Mouse (Mus musculus) left cerebral cortex, adult 8-10 months (tissue): ENCODE measurements around the gene Opn4. TPM values are rescaled to one million over a fixed set of nuclear protein-coding genes. Genes with fewer than 3 reads are reported as not detected.

ENCODE experiments used
- DNase-seq, 2 experiments: peaks; one replicate each; pipeline ENCODE4 v3.0.0; 2022; ENCODE audit warnings: low spot score in 2 of 2
- total RNA-seq, 4 experiments: library from RNA; stranded (reverse); gene quantifications; 2 replicates each; pipeline ENCODE4 v1.2.4; 2022

Gene Opn4
- total RNA-seq = not detected

DNA sequence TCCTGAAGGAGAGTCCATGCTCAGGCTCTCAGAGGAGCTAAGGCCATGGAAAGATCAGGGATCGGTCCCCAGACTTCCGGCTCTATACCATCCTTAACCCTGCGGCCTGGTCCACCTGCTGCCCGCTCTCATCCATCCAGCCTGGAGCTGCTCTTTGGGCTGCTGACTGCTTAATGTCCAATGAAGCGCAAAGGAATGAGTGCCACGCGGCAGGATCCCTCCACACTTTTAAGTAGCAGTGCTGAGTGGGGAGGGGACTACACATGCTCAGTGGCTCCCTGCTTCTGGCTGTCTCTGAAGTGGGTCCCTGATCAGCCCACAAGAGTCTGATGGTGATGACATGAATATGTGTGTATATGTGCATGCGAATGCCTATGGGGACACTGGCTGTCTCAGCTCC, at the start of gene Opn4:
Gene Opn4, minus strand, starts transcription at position 202 of the 400 bp plus-strand sequence.
- no peak for DNase-seq

- DNase-seq = no peak
Measured at GRCm38 (mm10) chr14:34647870-34648475, 48.0 kb upstream of the Opn4 start.

GRCm38 (mm10) chr14:34644140-34644539, 44.2 kb upstream of the Opn4 start:
- DNase-seq = no peak

- DNase-seq = no peak
Measured at GRCm38 (mm10) chr14:34635721-34636120, 35.8 kb upstream of the Opn4 start.

- DNase-seq = no peak
Measured at GRCm38 (mm10) chr14:34635192-34635591, 35.2 kb upstream of the Opn4 start.

DNA sequence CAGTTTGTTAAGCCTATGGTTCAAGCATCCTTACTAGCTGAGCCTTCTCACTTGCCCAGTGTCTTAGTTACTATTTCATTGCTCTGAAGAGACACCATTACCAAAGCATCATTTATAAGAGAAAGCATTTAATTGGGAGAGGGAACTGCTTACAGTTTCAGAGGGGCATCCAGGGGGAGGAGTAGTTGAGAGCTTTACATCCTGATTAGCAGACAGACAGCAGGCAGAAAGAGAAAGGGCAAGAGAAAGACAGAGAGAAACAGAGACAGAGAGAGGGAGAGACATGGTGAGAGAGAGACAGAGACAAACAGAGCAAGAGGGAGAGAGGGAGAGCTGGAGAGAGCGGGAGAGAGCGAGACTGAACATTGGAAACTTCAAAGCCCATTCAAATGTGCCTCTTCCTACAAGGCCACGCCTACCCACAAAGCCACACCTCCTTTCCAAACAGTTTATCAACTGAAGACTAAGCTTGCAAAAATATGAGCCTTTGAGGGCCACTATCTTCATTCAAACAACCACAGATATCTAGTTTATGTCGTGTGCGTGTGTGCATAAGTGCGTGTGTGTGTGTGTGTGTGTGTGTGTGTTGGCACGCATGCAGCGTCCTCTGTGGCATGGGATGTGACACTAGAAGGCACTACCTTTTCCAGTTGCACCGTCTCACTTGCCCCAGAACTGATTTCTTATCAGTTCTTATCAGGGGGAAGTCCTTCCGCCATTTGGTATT, 32.9 kb upstream of the Opn4 start:
- no peak for DNase-seq

DNA sequence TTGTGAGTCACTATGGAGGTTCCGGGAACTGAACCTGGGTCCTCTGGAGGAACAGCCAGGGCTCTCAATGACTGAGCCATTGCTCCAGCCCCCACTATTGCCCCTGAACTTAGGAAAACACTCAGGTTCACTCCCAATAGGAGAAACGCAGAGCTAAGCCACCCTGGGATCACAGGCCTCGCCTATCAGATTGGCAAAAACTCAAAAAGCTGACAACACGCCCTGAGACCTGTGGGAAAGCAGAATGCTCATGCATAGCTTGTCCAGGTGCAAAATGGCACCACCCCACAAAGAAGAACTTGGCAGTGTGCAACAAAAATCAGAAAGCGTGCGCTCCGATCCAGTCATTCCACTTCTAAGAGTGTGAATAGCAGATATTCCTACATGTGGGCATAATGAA, 26.9 kb upstream of the Opn4 start:
- DNase-seq = no peak

DNA sequence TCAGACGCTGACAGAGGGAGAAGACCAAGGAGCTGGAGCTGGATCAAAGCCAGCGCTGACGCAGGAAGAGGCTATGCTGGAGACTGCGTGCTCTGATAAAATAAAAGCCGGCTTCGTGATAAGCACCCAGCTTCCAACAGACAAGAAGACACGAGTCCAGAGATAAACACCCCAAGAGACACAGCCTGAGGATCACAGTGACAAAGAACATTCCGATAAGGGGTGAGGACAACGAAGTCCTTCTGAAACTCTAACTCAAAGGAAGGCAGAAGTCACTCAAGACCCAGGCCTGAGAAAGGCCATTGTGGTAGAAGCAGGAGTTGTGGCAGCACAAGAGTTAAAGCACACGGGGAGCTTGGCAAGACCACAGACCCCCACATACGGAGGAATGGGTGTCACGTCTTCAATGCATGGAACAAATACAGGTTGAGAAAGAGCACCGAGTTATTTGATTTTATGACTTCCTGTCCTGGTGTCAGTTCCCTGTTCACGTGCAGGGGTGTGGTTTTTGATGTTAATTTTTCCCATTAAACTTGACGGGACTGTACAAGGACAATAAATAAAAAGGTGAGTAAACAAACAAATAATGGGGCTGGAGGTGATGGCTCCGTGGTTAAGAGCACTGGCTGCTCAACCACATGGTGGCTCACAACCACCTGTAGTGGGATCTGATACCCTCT, 23.7 kb upstream of the Opn4 start:
- DNase-seq = no peak

- DNase-seq = no peak
Measured at GRCm38 (mm10) chr14:34623074-34623473, 23.1 kb upstream of the Opn4 start.

GRCm38 (mm10) chr14:34620611-34621376, 20.9 kb upstream of the Opn4 start:
- no peak for DNase-seq

GRCm38 (mm10) chr14:34618808-34619207, 18.9 kb upstream of the Opn4 start:
- DNase-seq = no peak

DNA sequence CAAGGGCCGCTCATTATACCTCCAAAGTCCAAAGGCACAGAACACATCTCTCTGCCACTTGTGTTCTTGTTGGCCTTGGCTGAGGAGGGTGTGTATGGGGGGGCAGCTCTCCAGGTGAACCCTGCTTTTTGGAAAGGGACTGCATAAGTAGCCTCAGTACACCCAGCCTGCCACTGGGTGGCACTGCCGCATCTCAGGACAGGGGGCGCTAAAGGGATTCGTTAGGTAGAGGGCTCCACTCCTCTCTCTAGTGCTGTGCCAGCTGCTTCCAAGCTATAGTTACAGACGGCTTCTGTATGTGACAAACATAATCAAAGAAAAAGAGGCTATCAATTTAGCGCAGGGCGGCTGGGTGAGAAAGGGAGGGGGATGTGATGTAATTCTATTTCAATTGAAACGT, 16.9 kb upstream of the Opn4 start:
- DNase-seq = peak; percentile 57 to 79

DNA sequence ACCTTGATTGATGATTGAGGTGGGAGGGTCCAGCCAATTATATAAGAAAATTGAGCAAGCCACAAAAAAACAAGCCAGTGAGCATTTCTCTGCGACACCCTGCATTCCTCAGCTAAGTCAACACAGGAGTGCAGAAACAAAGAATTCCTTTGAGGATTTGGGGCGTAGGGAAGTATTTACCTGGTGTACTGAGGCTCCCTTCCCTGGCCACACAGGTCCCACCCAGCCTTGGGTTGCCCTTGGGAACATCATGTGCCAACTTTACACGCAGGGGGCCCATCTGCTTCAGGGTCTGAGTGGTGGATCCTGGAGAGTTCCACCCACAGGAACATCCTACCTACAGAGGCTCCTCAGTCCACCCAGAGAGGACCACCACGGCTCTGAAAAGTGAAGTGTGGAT, 15.7 kb upstream of the Opn4 start:
- no peak for DNase-seq

DNA sequence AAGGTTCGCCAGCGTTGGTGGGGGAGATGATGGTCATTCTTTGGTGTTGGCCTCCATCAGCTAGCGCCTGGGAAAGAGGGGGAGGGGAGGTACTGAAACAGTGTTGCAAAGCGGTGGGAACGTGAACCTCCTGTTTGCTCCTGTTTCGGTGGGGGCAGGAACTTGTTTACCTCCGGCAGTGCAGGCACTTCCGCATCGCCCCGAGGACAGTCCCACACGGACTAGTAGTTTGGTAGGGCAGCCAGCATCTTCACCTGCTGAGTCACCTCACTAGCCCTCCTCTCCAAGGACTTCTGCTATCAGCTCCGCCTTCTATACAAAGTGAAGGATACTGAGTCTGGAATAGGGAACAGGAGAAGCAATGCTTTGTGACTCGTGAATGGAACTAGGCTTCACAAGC, 15.1 kb upstream of the Opn4 start:
- DNase-seq = no peak

DNA sequence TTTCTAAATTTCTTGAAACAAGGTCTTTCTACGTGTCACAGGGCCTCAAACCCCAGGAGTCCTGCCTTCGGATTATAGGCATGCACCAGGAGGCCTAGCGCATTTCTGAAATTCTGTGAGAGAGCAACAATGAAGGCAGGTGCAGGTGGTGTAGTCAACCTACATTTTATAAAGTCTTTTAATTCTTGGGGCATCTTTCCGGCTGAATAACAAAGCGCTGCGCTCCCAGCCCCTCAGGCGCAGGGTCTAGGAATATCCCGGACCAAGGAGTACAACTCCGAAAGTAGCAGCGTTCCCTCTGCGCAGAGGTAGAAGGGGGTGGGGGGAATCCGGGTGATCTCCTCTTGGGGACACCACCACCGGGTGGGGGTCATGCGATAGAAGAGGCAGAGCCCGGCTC, 14.6 kb upstream of the Opn4 start:
- no peak for DNase-seq

- no peak for DNase-seq
Measured at GRCm38 (mm10) chr14:34613523-34613922, 13.6 kb upstream of the Opn4 start.

DNA sequence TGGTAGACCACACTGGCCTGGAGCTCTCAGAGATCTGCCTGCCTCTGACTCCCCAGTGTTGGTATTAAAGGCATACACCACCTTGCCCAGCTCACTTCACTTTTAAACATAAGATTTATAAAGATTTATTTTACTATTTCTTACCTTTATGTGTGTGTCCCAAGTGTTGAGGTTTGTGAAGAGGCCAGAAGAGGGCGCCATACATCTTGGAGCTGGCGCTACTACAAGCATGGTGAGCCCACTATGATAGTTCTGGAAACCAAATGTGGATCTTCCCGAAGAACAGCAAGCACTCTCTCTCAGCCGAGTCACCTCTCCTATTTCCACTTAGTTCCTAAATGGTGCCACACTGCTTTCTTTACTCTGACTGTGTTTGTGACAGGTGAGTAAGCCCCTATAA, 12.3 kb upstream of the Opn4 start:
- DNase-seq = no peak

DNA sequence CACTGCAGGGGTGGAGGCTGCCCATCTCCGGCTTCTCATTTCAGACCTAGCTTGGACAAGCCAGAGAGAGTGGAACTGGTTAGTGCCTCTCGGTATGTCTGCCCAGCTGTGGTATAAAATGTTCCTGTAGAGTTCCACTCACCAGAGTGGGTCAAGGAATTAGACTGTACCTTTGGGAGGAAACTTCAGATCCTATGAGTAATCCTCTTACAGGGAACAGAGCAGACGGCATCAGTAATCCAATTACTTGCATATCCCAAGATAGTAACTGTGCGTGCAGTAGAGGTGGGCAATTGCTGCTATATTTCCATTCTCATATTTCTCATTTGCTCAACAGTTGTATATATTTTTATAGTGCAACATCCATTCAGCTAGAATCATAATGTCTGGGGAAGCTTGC, 11.6 kb upstream of the Opn4 start:
- no peak for DNase-seq

GRCm38 (mm10) chr14:34601910-34602309, 2.0 kb upstream of the Opn4 start:
- no peak for DNase-seq

DNA sequence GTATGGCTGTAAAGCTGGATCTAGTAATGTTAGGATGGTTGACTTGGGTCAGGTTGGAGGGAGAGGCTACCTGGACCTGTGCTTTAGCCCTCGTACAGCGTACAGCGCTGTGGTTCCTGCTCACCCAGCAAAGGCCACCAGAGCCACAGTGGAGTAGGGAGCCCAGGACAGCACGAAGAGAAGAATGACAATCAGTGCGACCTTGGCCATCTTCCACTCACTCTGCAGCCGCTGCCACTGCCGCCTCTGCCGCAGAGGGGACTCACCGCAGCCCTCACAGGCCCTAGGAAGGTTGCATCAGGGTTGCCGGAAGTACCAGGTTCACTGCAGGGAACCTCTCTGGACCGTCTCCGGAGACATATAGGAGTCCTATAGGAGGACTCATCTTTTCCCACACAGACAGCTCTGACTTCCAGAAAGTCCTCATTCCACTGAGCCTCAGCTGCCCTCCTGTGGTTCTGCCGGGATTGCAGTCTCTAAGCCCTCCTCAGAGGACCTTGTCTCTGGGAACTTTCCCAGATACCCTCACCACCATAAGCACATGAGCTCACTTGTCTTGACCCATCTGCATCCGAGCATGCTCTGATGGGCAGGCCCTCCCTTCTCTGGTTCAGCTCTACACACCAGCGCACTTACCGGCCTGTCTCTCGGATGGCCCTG, 4.2 kb downstream of the Opn4 start:
- DNase-seq = no peak

- no peak for DNase-seq
Measured at GRCm38 (mm10) chr14:34591741-34592535, 8.0 kb downstream of the Opn4 start.
